25 mouse cellular contexts compared by ENCODE assay signal in genomic region chr9:37051669-37052068, GRCm38 (mm10).
"Had no signal": no experiment of that assay in that cellular context is flagged by ENCODE, and none has a peak within 500 bp of the region (broad histone marks: within the 10 kb centered on the region; RNA-seq: fewer than 3 reads in every experiment).

No protein-coding gene starts in this region.

- H3K36me3 ChIP-seq: embryonic facial prominence, embryonic 10.5 days; embryonic facial prominence, embryonic 12.5 days; embryonic facial prominence, embryonic 13.5 days; embryonic facial prominence, embryonic 15.5 days; forebrain, embryonic 12.5 days; forebrain, embryonic 15.5 days had no signal

- H3K27me3 ChIP-seq: embryonic facial prominence, embryonic 12.5 days; embryonic facial prominence, embryonic 13.5 days; embryonic facial prominence, embryonic 15.5 days; forebrain, embryonic 12.5 days; forebrain, embryonic 15.5 days had no signal

- H3K4me2 ChIP-seq: embryonic facial prominence, embryonic 12.5 days; embryonic facial prominence, embryonic 13.5 days; embryonic facial prominence, embryonic 15.5 days; forebrain, embryonic 12.5 days; forebrain, embryonic 13.5 days; forebrain, embryonic 15.5 days had no signal

- H3K4me3 ChIP-seq: embryonic facial prominence, embryonic 10.5 days; embryonic facial prominence, embryonic 12.5 days; embryonic facial prominence, embryonic 13.5 days; embryonic facial prominence, embryonic 15.5 days; erythroblast, embryonic 14.5 days; forebrain, embryonic 10.5 days; forebrain, embryonic 12.5 days; forebrain, embryonic 13.5 days; forebrain, embryonic 15.5 days; gastrocnemius, adult 2 months; heart, adult 2 months had no signal

- DNase-seq: cerebellum, adult 8-10 months; cerebellum, adult 9-10 months; cerebellum, adult 9-11 months; cerebellum, postnatal 10 days; cerebellum, postnatal 14 days; cerebellum, postnatal 25 days; cerebellum, postnatal 36 days; embryo, embryonic 11 days; forebrain, postnatal 0 days; gastrocnemius, adult 2 months; gastrocnemius, postnatal 10 days; gastrocnemius, postnatal 25 days; gastrocnemius, postnatal 36 days; heart, adult 11 months; heart, adult 18-20 months; heart, adult 2 months had no signal
